Mouse (Mus musculus): Measurements from ENCODE around the gene Mdm2. TPM values are rescaled to one million over a fixed set of nuclear protein-coding genes. Genes with fewer than 3 reads are reported as not detected.

The Mdm2 gene
- polyA plus RNA-seq, 1 experiment, result 83.0 TPM

- 96% methylated on average over 9 of the region's 9 CpGs for WGBS
- Histone ChIP-seq H3K27me3 (ENCODE audit: control insufficient read depth, insufficient read depth, low read length) (no peaks in the 10 kb centered on the region), H3K27ac (ENCODE audit: control insufficient read depth, insufficient read depth, low read length) (no peak overlapping the region), H3K4me1 (replicated peaks; ENCODE audit: control insufficient read depth, insufficient read depth, low read length) (peaks cover 14% of the 10 kb centered on the region), H3K4me3 (ENCODE audit: control insufficient read depth, insufficient read depth, low read length) (no peak overlapping the region), H3K36me3 (ENCODE audit: control insufficient read depth, insufficient read depth, low read length) (no peaks in the 10 kb centered on the region)
- no peak for DNase-seq
- TF ChIP-seq CTCF (IDR thresholded peaks at IDR 0.05; ENCODE audit: borderline replicate concordance, control insufficient read depth, extremely low read depth, insufficient read depth, low read length, poor library complexity) (no peak), POLR2A (IDR thresholded peaks at IDR 0.05; ENCODE audit: control insufficient read depth, extremely low read depth, insufficient read depth, low read length, poor library complexity) (no peak)
These were observed 68.4 kb downstream of the Mdm2 start for GRCm38 (mm10) chr10:117642201-117642450.

GRCm38 (mm10) chr10:117641400-117642200 is 69.0 kb downstream of the Mdm2 start:
- DNase-seq, result no peak
- Histone ChIP-seq H3K4me3 (ENCODE audit: control insufficient read depth, insufficient read depth, low read length) (no peak overlapping the region), H3K4me1 (replicated peaks; ENCODE audit: control insufficient read depth, insufficient read depth, low read length) (peaks cover 14% of the 10 kb centered on the region), H3K27me3 (ENCODE audit: control insufficient read depth, insufficient read depth, low read length) (no peaks in the 10 kb centered on the region), H3K36me3 (ENCODE audit: control insufficient read depth, insufficient read depth, low read length) (no peaks in the 10 kb centered on the region), H3K27ac (ENCODE audit: control insufficient read depth, insufficient read depth, low read length) (no peak overlapping the region)
- 95% methylated on average over 20 of the region's 20 CpGs for WGBS
- TF ChIP-seq POLR2A (IDR thresholded peaks at IDR 0.05; ENCODE audit: control insufficient read depth, extremely low read depth, insufficient read depth, low read length, poor library complexity) (no peak), CTCF (IDR thresholded peaks at IDR 0.05; ENCODE audit: borderline replicate concordance, control insufficient read depth, extremely low read depth, insufficient read depth, low read length, poor library complexity) (no peak)

- no peak for DNase-seq
- H3K27ac ChIP-seq (ENCODE audit: control insufficient read depth, insufficient read depth, low read length), result no peak overlapping the region
- TF ChIP-seq POLR2A (IDR thresholded peaks at IDR 0.05; ENCODE audit: control insufficient read depth, extremely low read depth, insufficient read depth, low read length, poor library complexity) (no peak), CTCF (IDR thresholded peaks at IDR 0.05; ENCODE audit: borderline replicate concordance, control insufficient read depth, extremely low read depth, insufficient read depth, low read length, poor library complexity) (no peak)
- H3K4me3 ChIP-seq (ENCODE audit: control insufficient read depth, insufficient read depth, low read length), result no peak overlapping the region
- WGBS, result 94% methylated on average over 7 of the region's 7 CpGs
- no peaks in the 10 kb centered on the region for H3K36me3 ChIP-seq (ENCODE audit: control insufficient read depth, insufficient read depth, low read length)
- H3K27me3 ChIP-seq (ENCODE audit: control insufficient read depth, insufficient read depth, low read length), result no peaks in the 10 kb centered on the region
- H3K4me1 ChIP-seq (replicated peaks; ENCODE audit: control insufficient read depth, insufficient read depth, low read length), result peaks cover 14% of the 10 kb centered on the region
These were observed 69.9 kb downstream of the Mdm2 start for GRCm38 (mm10) chr10:117640595-117641078.

GRCm38 (mm10) chr10:117639899-117640594 is 70.5 kb downstream of the Mdm2 start:
- TF ChIP-seq CTCF (IDR thresholded peaks at IDR 0.05; ENCODE audit: borderline replicate concordance, control insufficient read depth, extremely low read depth, insufficient read depth, low read length, poor library complexity) (no peak), POLR2A (IDR thresholded peaks at IDR 0.05; ENCODE audit: control insufficient read depth, extremely low read depth, insufficient read depth, low read length, poor library complexity) (no peak)
- H3K4me1 ChIP-seq (replicated peaks; ENCODE audit: control insufficient read depth, insufficient read depth, low read length), result peaks cover 14% of the 10 kb centered on the region
- peak overlapping the region; percentile 12 for H3K4me3 ChIP-seq (ENCODE audit: control insufficient read depth, insufficient read depth, low read length)
- DNase-seq, result peak; percentile 50
- WGBS, result 16% methylated on average over 21 of the region's 21 CpGs
- H3K36me3 ChIP-seq (ENCODE audit: control insufficient read depth, insufficient read depth, low read length), result no peaks in the 10 kb centered on the region
- H3K27me3 ChIP-seq (ENCODE audit: control insufficient read depth, insufficient read depth, low read length), result no peaks in the 10 kb centered on the region
- no peak overlapping the region for H3K27ac ChIP-seq (ENCODE audit: control insufficient read depth, insufficient read depth, low read length)

- WGBS, result 96% methylated on average over 8 of the region's 8 CpGs
- Histone ChIP-seq H3K27me3 (ENCODE audit: control insufficient read depth, insufficient read depth, low read length) (no peaks in the 10 kb centered on the region), H3K4me3 (ENCODE audit: control insufficient read depth, insufficient read depth, low read length) (no peak overlapping the region), H3K36me3 (ENCODE audit: control insufficient read depth, insufficient read depth, low read length) (no peaks in the 10 kb centered on the region), H3K27ac (ENCODE audit: control insufficient read depth, insufficient read depth, low read length) (no peak overlapping the region), H3K4me1 (replicated peaks; ENCODE audit: control insufficient read depth, insufficient read depth, low read length) (peaks cover 14% of the 10 kb centered on the region)
- no peak for DNase-seq
- TF ChIP-seq CTCF (IDR thresholded peaks at IDR 0.05; ENCODE audit: borderline replicate concordance, control insufficient read depth, extremely low read depth, insufficient read depth, low read length, poor library complexity) (no peak), POLR2A (IDR thresholded peaks at IDR 0.05; ENCODE audit: control insufficient read depth, extremely low read depth, insufficient read depth, low read length, poor library complexity) (no peak)
These were observed 71.3 kb downstream of the Mdm2 start for GRCm38 (mm10) chr10:117639221-117639599.

Other genes with a start within 250 kb of the Mdm2 start
- gene Cpm, start 81.3 kb downstream of the Mdm2 start, polyA plus RNA-seq (2012; rRNA removed), result 3.2 and 3.6 TPM in 2 replicates
- 13.8 and 19.1 TPM in 2 replicates for gene Slc35e3, start 35.6 kb upstream of the Mdm2 start, polyA plus RNA-seq (2012; rRNA removed)
- gene Nup107, start 81.9 kb upstream of the Mdm2 start, polyA plus RNA-seq (2012; rRNA removed), result 21.4 and 26.1 TPM in 2 replicates
- gene Rap1b, start 135.3 kb upstream of the Mdm2 start, polyA plus RNA-seq (2012; rRNA removed), result 59.8 and 60.9 TPM in 2 replicates

Data from thymus, adult 2 months (tissue).